Mouse (Mus musculus): ENCODE data around the gene Kazn. TPM values are rescaled to one million over a fixed set of nuclear protein-coding genes. Genes with fewer than 3 reads are reported as not detected.

The Kazn gene
- polyA plus RNA-seq, 1 experiment from 2014 or later: not detected

GRCm38 (mm10) chr4:142152733-142153422 lies 86.3 kb downstream of the Kazn start:
- WGBS (ENCODE audit: missing documents): 46% methylated on average over 8 of the region's 8 CpGs
- Histone ChIP-seq H3K36me3 (ENCODE audit: inconsistent target) (no peaks in the 10 kb centered on the region), H3K79me2 (ENCODE audit: inconsistent target) (no peaks in the 10 kb centered on the region), H3K27ac (no peak overlapping the region), H3K4me3 (ENCODE audit: inconsistent target) (no peak overlapping the region)

GRCm38 (mm10) chr4:142150086-142150485 lies 89.1 kb downstream of the Kazn start:
- 80% methylated on average over 2 of the region's 2 CpGs for WGBS (ENCODE audit: missing documents)
- Histone ChIP-seq H3K27ac (no peak overlapping the region), H3K36me3 (ENCODE audit: inconsistent target) (no peaks in the 10 kb centered on the region), H3K4me3 (ENCODE audit: inconsistent target) (no peak overlapping the region), H3K79me2 (ENCODE audit: inconsistent target) (no peaks in the 10 kb centered on the region)

GRCm38 (mm10) chr4:142149202-142149601 lies 90.0 kb downstream of the Kazn start:
- Histone ChIP-seq H3K27ac (no peak overlapping the region), H3K4me3 (ENCODE audit: inconsistent target) (no peak overlapping the region), H3K79me2 (ENCODE audit: inconsistent target) (no peaks in the 10 kb centered on the region), H3K36me3 (ENCODE audit: inconsistent target) (no peaks in the 10 kb centered on the region)
- 94% methylated on average over 9 of the region's 9 CpGs for WGBS (ENCODE audit: missing documents)

- H3K36me3 ChIP-seq (ENCODE audit: inconsistent target): no peaks in the 10 kb centered on the region
- H3K27ac ChIP-seq: no peak overlapping the region
- 98% methylated on average over 10 of the region's 10 CpGs for WGBS (ENCODE audit: missing documents)
- H3K4me3 ChIP-seq (ENCODE audit: inconsistent target): no peak overlapping the region
- no peaks in the 10 kb centered on the region for H3K79me2 ChIP-seq (ENCODE audit: inconsistent target)
These were observed 91.5 kb downstream of the Kazn start for GRCm38 (mm10) chr4:142147671-142148070.

- no peak overlapping the region for H3K27ac ChIP-seq
- no peaks in the 10 kb centered on the region for H3K79me2 ChIP-seq (ENCODE audit: inconsistent target)
- H3K4me3 ChIP-seq (ENCODE audit: inconsistent target): no peak overlapping the region
- H3K36me3 ChIP-seq (ENCODE audit: inconsistent target): no peaks in the 10 kb centered on the region
- WGBS (ENCODE audit: missing documents): 38% methylated on average over 5 of the region's 5 CpGs
These were observed 95.1 kb downstream of the Kazn start for GRCm38 (mm10) chr4:142144096-142144495.

GRCm38 (mm10) chr4:142143290-142143689 lies 95.9 kb downstream of the Kazn start:
- Histone ChIP-seq H3K27ac (no peak overlapping the region), H3K79me2 (ENCODE audit: inconsistent target) (no peaks in the 10 kb centered on the region), H3K36me3 (ENCODE audit: inconsistent target) (no peaks in the 10 kb centered on the region), H3K4me3 (ENCODE audit: inconsistent target) (no peak overlapping the region)
- WGBS (ENCODE audit: missing documents): 90% methylated on average over 6 of the region's 6 CpGs

- no peaks in the 10 kb centered on the region for H3K79me2 ChIP-seq (ENCODE audit: inconsistent target)
- WGBS (ENCODE audit: missing documents): 18% methylated on average over 5 of the region's 5 CpGs
- H3K4me3 ChIP-seq (ENCODE audit: inconsistent target): no peak overlapping the region
- no peak overlapping the region for H3K27ac ChIP-seq
- no peaks in the 10 kb centered on the region for H3K36me3 ChIP-seq (ENCODE audit: inconsistent target)
These were observed 99.5 kb downstream of the Kazn start for GRCm38 (mm10) chr4:142139729-142140128.

GRCm38 (mm10) chr4:142138356-142139099 lies 100.7 kb downstream of the Kazn start:
- Histone ChIP-seq H3K27ac (no peak overlapping the region), H3K4me3 (ENCODE audit: inconsistent target) (no peak overlapping the region), H3K36me3 (ENCODE audit: inconsistent target) (no peaks in the 10 kb centered on the region), H3K79me2 (ENCODE audit: inconsistent target) (no peaks in the 10 kb centered on the region)
- WGBS (ENCODE audit: missing documents): 86% methylated on average over 8 of the region's 9 CpGs

GRCm38 (mm10) chr4:142136766-142137503 lies 102.3 kb downstream of the Kazn start:
- WGBS (ENCODE audit: missing documents): 92% methylated on average over 10 of the region's 10 CpGs
- Histone ChIP-seq H3K4me3 (ENCODE audit: inconsistent target) (no peak overlapping the region), H3K79me2 (ENCODE audit: inconsistent target) (no peaks in the 10 kb centered on the region), H3K36me3 (ENCODE audit: inconsistent target) (no peaks in the 10 kb centered on the region), H3K27ac (no peak overlapping the region)

- WGBS (ENCODE audit: missing documents): 28% methylated on average over 2 of the region's 2 CpGs
- H3K36me3 ChIP-seq (ENCODE audit: inconsistent target): no peaks in the 10 kb centered on the region
- no peak overlapping the region for H3K4me3 ChIP-seq (ENCODE audit: inconsistent target)
- H3K27ac ChIP-seq: no peak overlapping the region
- no peaks in the 10 kb centered on the region for H3K79me2 ChIP-seq (ENCODE audit: inconsistent target)
These were observed 103.7 kb downstream of the Kazn start for GRCm38 (mm10) chr4:142135515-142135914.

GRCm38 (mm10) chr4:142130162-142130561 lies 109.0 kb downstream of the Kazn start:
- no peak overlapping the region for H3K27ac ChIP-seq
- H3K4me3 ChIP-seq (ENCODE audit: inconsistent target): no peak overlapping the region
- no peaks in the 10 kb centered on the region for H3K79me2 ChIP-seq (ENCODE audit: inconsistent target)
- no peaks in the 10 kb centered on the region for H3K36me3 ChIP-seq (ENCODE audit: inconsistent target)
- WGBS (ENCODE audit: missing documents): 74% methylated on average over 5 of the region's 5 CpGs

GRCm38 (mm10) chr4:142127275-142127788 lies 111.9 kb downstream of the Kazn start:
- H3K27ac ChIP-seq: no peak overlapping the region
- no peak overlapping the region for H3K4me3 ChIP-seq (ENCODE audit: inconsistent target)
- no peaks in the 10 kb centered on the region for H3K36me3 ChIP-seq (ENCODE audit: inconsistent target)
- H3K79me2 ChIP-seq (ENCODE audit: inconsistent target): no peaks in the 10 kb centered on the region
- WGBS (ENCODE audit: missing documents): 25% methylated on average over 6 of the region's 6 CpGs

GRCm38 (mm10) chr4:142126641-142127274 lies 112.4 kb downstream of the Kazn start:
- WGBS (ENCODE audit: missing documents): 44% methylated on average over 7 of the region's 10 CpGs
- no peak overlapping the region for H3K4me3 ChIP-seq (ENCODE audit: inconsistent target)
- no peaks in the 10 kb centered on the region for H3K79me2 ChIP-seq (ENCODE audit: inconsistent target)
- H3K27ac ChIP-seq: no peak overlapping the region
- H3K36me3 ChIP-seq (ENCODE audit: inconsistent target): no peaks in the 10 kb centered on the region

GRCm38 (mm10) chr4:142121164-142121563 lies 118.0 kb downstream of the Kazn start:
- WGBS (ENCODE audit: missing documents): 43% methylated on average over 1 of the region's 1 CpGs
- Histone ChIP-seq H3K4me3 (ENCODE audit: inconsistent target) (no peak overlapping the region), H3K36me3 (ENCODE audit: inconsistent target) (no peaks in the 10 kb centered on the region)

More at GRCm38 (mm10) chr4:142121164-142121563, 118.0 kb downstream of the Kazn start:
- Histone ChIP-seq H3K79me2 (ENCODE audit: inconsistent target) (no peaks in the 10 kb centered on the region), H3K27ac (no peak overlapping the region)

All from macrophage (primary cell).